Mouse (Mus musculus) heart, embryonic 16.5 days (tissue): ENCODE data around the gene Rgl1. TPM values are rescaled to one million over a fixed set of nuclear protein-coding genes. Genes with fewer than 3 reads are reported as not detected.

Experiments used
- ATAC-seq: fragments of 200-750 bp; cut with Nextera tagmentation; replicated peaks from 2 replicates; pipeline ENCODE4 v1.8.0; 2017; ENCODE audit warnings: moderate number of reproducible peaks; ENCODE audit not compliant: insufficient read depth, low FRiP score; ENCODE audit errors: extremely low read depth
- H3K27ac ChIP-seq: fragments of 300-500 bp; sonication (generic); 2 replicates; pipeline ENCODE4 v1.5.1; 2014; ENCODE audit warnings: mild to moderate bottlenecking, low read length, control low read depth, moderate library complexity
- H3K27me3 ChIP-seq: fragments of 300-500 bp; sonication (generic); 2 replicates; pipeline ENCODE4 v1.6.1; 2014; ENCODE audit warnings: low read length, mixed read lengths; ENCODE audit not compliant: control insufficient read depth, insufficient read depth
- H3K36me3 ChIP-seq: fragments of 300-500 bp; sonication (generic); 2 replicates; pipeline ENCODE4 v1.6.1; 2014; ENCODE audit not compliant: control insufficient read depth, insufficient read depth
- H3K4me1 ChIP-seq: fragments of 300-500 bp; sonication (generic); 2 replicates; pipeline ENCODE4 v1.6.1; 2014; ENCODE audit warnings: low read length, mixed read lengths; ENCODE audit not compliant: control insufficient read depth, insufficient read depth
- H3K4me2 ChIP-seq: fragments of 300-500 bp; sonication (generic); 2 replicates; pipeline ENCODE4 v1.6.1; 2014; ENCODE audit warnings: low read depth, mild to moderate bottlenecking, control low read depth, low read length
- H3K4me3 ChIP-seq: fragments of 300-500 bp; sonication (generic); 2 replicates; pipeline ENCODE4 v1.5.1; 2014; ENCODE audit warnings: mild to moderate bottlenecking, control low read depth, low read length
- H3K9ac ChIP-seq: fragments of 300-500 bp; sonication (generic); 2 replicates; pipeline ENCODE4 v1.6.1; 2014; ENCODE audit warnings: low read length, control low read depth
- H3K9me3 ChIP-seq: fragments of 300-500 bp; sonication (generic); replicated peaks from 2 replicates; pipeline ENCODE4 v1.6.1; 2016; ENCODE audit warnings: low read length; ENCODE audit not compliant: control insufficient read depth
- WGBS: fragments of 180-500 bp; shearing (Covaris S2); extraction: QIAGEN DNeasy Blood & Tissue Kit; methylation state at CpG from one replicate; pipeline ENCODE4 v1.1.7; 2014; 5-methylcytosine and 5-hydroxymethylcytosine counted together
- polyA plus RNA-seq: library from polyadenylated mRNA; unstranded; fragments of >200 nt; fragmentation: Nextera tagmentation; extraction: Ambion mirVana; gene quantifications from 2 replicates; pipeline ENCODE4 v1.2.1, GENCODE M21; 2015

Rgl1 gene
- polyA plus RNA-seq, 1 experiment from 2014 or later: 61.0 TPM

- H3K4me3 ChIP-seq: no peak overlapping the region
- peaks cover 18% of the 10 kb centered on the region for H3K4me1 ChIP-seq
- ATAC-seq: no peak
- no peak overlapping the region for H3K9ac ChIP-seq
- no peaks in the 10 kb centered on the region for H3K27me3 ChIP-seq
- H3K4me2 ChIP-seq: no peak overlapping the region
- no peak overlapping the region for H3K27ac ChIP-seq
- H3K36me3 ChIP-seq: peaks cover 38% of the 10 kb centered on the region
- H3K9me3 ChIP-seq: no peaks in the 10 kb centered on the region
- WGBS: 81% methylated on average over 13 of the region's 13 CpGs
Observed at GRCm38 (mm10) chr1:152537186-152537585, 229.0 kb downstream of the Rgl1 start.

- 70% methylated on average over 16 of the region's 16 CpGs for WGBS
Observed at GRCm38 (mm10) chr1:152536416-152537018, 229.6 kb downstream of the Rgl1 start.

GRCm38 (mm10) chr1:152534531-152534930 is 231.6 kb downstream of the Rgl1 start:
- H3K27me3 ChIP-seq: no peaks in the 10 kb centered on the region
- no peak for ATAC-seq
- H3K36me3 ChIP-seq: peaks cover 28% of the 10 kb centered on the region
- H3K4me2 ChIP-seq: no peak overlapping the region
- H3K4me3 ChIP-seq: no peak overlapping the region
- peaks cover 26% of the 10 kb centered on the region for H3K4me1 ChIP-seq
- no peak overlapping the region for H3K27ac ChIP-seq
- 77% methylated on average over 7 of the region's 7 CpGs for WGBS
- H3K9ac ChIP-seq: no peak overlapping the region
- no peaks in the 10 kb centered on the region for H3K9me3 ChIP-seq

More at GRCm38 (mm10) chr1:152536416-152537018, 229.6 kb downstream of the Rgl1 start:
- Histone ChIP-seq H3K4me3 (no peak overlapping the region), H3K9ac (no peak overlapping the region), H3K4me1 (peaks cover 24% of the 10 kb centered on the region), H3K9me3 (no peaks in the 10 kb centered on the region), H3K4me2 (no peak overlapping the region), H3K27me3 (no peaks in the 10 kb centered on the region), H3K27ac (no peak overlapping the region), H3K36me3 (peaks cover 32% of the 10 kb centered on the region)
- no peak for ATAC-seq

- 10% methylated on average over 15 of the region's 15 CpGs for WGBS
- Histone ChIP-seq H3K4me3 (no peak overlapping the region), H3K9me3 (no peaks in the 10 kb centered on the region), H3K4me1 (peaks cover 39% of the 10 kb centered on the region), H3K9ac (0 out of 2 replicates have a peak overlapping the region, but pooled peaks have one; percentile 12), H3K27me3 (no peaks in the 10 kb centered on the region), H3K36me3 (peaks cover 20% of the 10 kb centered on the region), H3K4me2 (no peak overlapping the region), H3K27ac (peak overlapping the region; percentile 63)
- ATAC-seq: peak; percentile 33; the same call in 1 of the 2 replicates
Observed at GRCm38 (mm10) chr1:152531498-152531897, 234.7 kb downstream of the Rgl1 start.

- Histone ChIP-seq H3K9me3 (no peaks in the 10 kb centered on the region), H3K27ac (peak overlapping the region; percentile 44), H3K4me3 (no peak overlapping the region), H3K9ac (no peak overlapping the region), H3K27me3 (no peaks in the 10 kb centered on the region), H3K4me2 (no peak overlapping the region), H3K4me1 (peaks cover 52% of the 10 kb centered on the region), H3K36me3 (peaks cover 23% of the 10 kb centered on the region)
- WGBS: 80% methylated on average over 3 of the region's 3 CpGs
- ATAC-seq: no peak
Observed at GRCm38 (mm10) chr1:152528778-152529177, 237.4 kb downstream of the Rgl1 start.

- Histone ChIP-seq H3K9me3 (no peaks in the 10 kb centered on the region), H3K36me3 (peaks cover 27% of the 10 kb centered on the region), H3K4me3 (no peak overlapping the region), H3K27ac (peak overlapping the region; percentile 98), H3K4me2 (no peak overlapping the region), H3K27me3 (no peaks in the 10 kb centered on the region), H3K9ac (peak overlapping the region; percentile 45), H3K4me1 (peaks cover 55% of the 10 kb centered on the region)
- 0 out of 2 replicates have a peak, but pooled peaks have one; percentile 55 for ATAC-seq
- WGBS: 34% methylated on average over 6 of the region's 6 CpGs
Observed at GRCm38 (mm10) chr1:152528214-152528613, 237.9 kb downstream of the Rgl1 start.

GRCm38 (mm10) chr1:152526154-152526553 is 240.0 kb downstream of the Rgl1 start:
- H3K4me1 ChIP-seq: peaks cover 42% of the 10 kb centered on the region
- no peaks in the 10 kb centered on the region for H3K27me3 ChIP-seq
- 36% methylated on average over 9 of the region's 9 CpGs for WGBS
- H3K4me2 ChIP-seq: peak overlapping the region; percentile 53
- peak overlapping the region; percentile 72 for H3K9ac ChIP-seq
- H3K27ac ChIP-seq: peak overlapping the region; percentile 98
- ATAC-seq: peak; percentile 59; the same call in 1 of the 2 replicates
- H3K9me3 ChIP-seq: no peaks in the 10 kb centered on the region
- H3K36me3 ChIP-seq: peaks cover 36% of the 10 kb centered on the region
- peak overlapping the region; percentile 5 for H3K4me3 ChIP-seq

- H3K9ac ChIP-seq: peak overlapping the region; percentile 55
- no peaks in the 10 kb centered on the region for H3K27me3 ChIP-seq
- H3K36me3 ChIP-seq: peaks cover 43% of the 10 kb centered on the region
- no peak overlapping the region for H3K4me3 ChIP-seq
- 11% methylated on average over 6 of the region's 6 CpGs for WGBS
- peak overlapping the region; percentile 90 for H3K27ac ChIP-seq
- H3K9me3 ChIP-seq: no peaks in the 10 kb centered on the region
- no peak overlapping the region for H3K4me2 ChIP-seq
- peak; percentile 52; the same call in 1 of the 2 replicates for ATAC-seq
- peaks cover 42% of the 10 kb centered on the region for H3K4me1 ChIP-seq
Observed at GRCm38 (mm10) chr1:152524987-152525648, 241.0 kb downstream of the Rgl1 start.
